Mouse (Mus musculus): Measurements from ENCODE around the gene Clasp1.

DNA sequence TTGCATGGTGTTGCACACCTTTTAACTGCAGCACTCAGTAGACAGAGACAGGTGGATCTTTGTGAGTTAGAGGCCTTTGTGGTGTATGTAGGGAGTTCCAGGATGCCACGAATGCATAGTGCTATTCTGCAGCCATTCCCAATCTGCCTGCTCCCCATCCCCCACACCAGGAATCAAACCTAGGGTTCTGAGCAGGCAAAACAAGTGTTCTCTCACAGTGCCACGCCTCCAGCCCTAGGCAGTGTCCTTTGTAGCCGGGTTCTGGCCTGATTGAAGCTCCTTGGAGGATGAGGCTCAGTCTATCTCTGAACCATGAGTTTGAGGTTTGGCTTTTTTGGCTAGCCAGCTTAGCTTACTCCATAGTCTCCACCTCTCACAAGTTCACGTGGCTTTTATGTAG, 256.8 kb downstream of the Clasp1 start:
- no peak for TF ChIP-seq CTCF (IDR thresholded peaks at IDR 0.05; ENCODE audit: borderline replicate concordance, extremely low read depth, insufficient read depth, insufficient read length)
- TF ChIP-seq POLR2A (IDR thresholded peaks at IDR 0.05; ENCODE audit: borderline replicate concordance, extremely low read depth, insufficient read depth, insufficient read length, poor library complexity, severe bottlenecking): no peak
